Mouse (Mus musculus) testis, adult 2 months (tissue): ENCODE results near the gene Hmox2. TPM values are rescaled to one million over a fixed set of nuclear protein-coding genes. Genes with fewer than 3 reads are reported as not detected.
"Not testable (repeated sequence)": the region's sequence is repeated elsewhere in the genome, so short reads cannot be mapped to it uniquely, and the experiment has no call there.

ENCODE experiments used
- H3K27ac ChIP-seq: fragments of 200-500 bp; 2 replicates; pipeline ENCODE4 v1.5.1; 2012; ENCODE audit warnings: low read depth, low read length; ENCODE audit not compliant: control insufficient read depth, insufficient read depth
- H3K27me3 ChIP-seq: fragments of 200-500 bp; 2 replicates; pipeline ENCODE4 v1.6.1; 2012; ENCODE audit warnings: mild to moderate bottlenecking, low read length, moderate library complexity; ENCODE audit not compliant: control insufficient read depth, insufficient read depth
- H3K36me3 ChIP-seq: fragments of 200-500 bp; 2 replicates; pipeline ENCODE4 v1.6.1; 2012; ENCODE audit warnings: mild to moderate bottlenecking, low read length; ENCODE audit not compliant: control insufficient read depth, insufficient read depth
- H3K4me1 ChIP-seq: fragments of 200-500 bp; 2 replicates; pipeline ENCODE4 v1.6.1; 2012; ENCODE audit warnings: low read length; ENCODE audit not compliant: control insufficient read depth, insufficient read depth
- H3K4me3 ChIP-seq: fragments of 200-500 bp; 2 replicates; pipeline ENCODE4 v1.5.1; 2012; ENCODE audit warnings: low read depth, mild to moderate bottlenecking, low read length, moderate library complexity, mixed read lengths; ENCODE audit not compliant: control insufficient read depth
- CTCF ChIP-seq: fragments of 200-500 bp; IDR thresholded peaks from 2 replicates; pipeline ENCODE4 v1.5.1; 2012; ENCODE audit warnings: low read depth, mild to moderate bottlenecking, inconsistent platforms, low read length, moderate library complexity; ENCODE audit not compliant: control insufficient read depth, insufficient read depth, insufficient replicate concordance
- POLR2A ChIP-seq: fragments of 200-500 bp; IDR thresholded peaks from 2 replicates; pipeline ENCODE4 v1.6.1; 2012; ENCODE audit warnings: low read depth, mild to moderate bottlenecking, inconsistent platforms, low read length, moderate library complexity; ENCODE audit not compliant: control insufficient read depth
- polyA plus RNA-seq: library from polyadenylated mRNA; depleted of rRNA; stranded (reverse); fragments of >200 nt; gene quantifications from 2 replicates; pipeline ENCODE4 v1.2.3, GENCODE M21; 2012; rRNA removed

Hmox2 gene
- polyA plus RNA-seq, result 538 and 552 TPM in 2 replicates

DNA sequence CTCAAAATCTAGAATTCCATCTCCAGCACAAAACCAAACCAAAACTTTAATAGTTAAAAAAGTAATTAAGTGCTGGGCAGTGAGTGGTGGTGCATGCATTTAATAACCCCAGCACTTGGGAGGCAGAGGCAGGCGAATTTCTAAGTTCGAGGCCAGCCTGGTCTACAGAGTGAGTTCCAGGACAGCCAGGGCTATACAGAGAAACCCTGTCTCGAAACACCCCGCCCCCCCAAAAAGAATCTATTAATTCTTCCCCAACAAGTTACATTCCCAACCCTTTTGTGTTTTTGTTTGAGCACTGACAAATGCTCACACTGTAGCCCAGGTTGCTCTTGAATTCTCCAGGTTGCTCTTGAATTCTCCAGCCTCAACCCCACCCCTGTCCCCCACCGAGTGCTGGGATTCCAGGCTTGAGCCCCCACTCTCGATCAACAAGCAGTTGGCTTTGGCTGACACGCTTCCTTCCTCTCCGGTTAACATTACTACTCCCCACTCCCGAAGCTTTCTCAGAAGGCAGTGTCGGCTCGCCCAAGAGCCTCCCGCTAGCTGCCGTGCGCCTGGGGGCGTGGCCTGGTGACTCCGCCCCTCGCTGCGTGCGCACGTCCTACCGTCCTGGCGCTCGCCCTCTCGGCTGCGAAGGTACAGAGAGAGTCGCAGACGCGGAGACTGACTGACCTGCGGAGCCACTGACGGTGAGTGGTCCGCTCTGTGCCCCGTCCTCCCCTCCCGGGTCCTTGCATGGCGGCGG lies at the start of gene Hmox2:
Hmox2 (plus strand) TSS at position 582 of the 748 bp plus-strand sequence.
- no peaks in the 10 kb centered on the region for H3K36me3 ChIP-seq
- H3K4me3 ChIP-seq, result peak within 1 kb of the TSS; percentile 98
- H3K27me3 ChIP-seq, result no peaks in the 10 kb centered on the region
- H3K4me1 ChIP-seq, result 0 out of 2 replicates have a peak, but pooled peaks cover 2% of the 10 kb centered on the region
- TF ChIP-seq POLR2A, result peak; percentile 98
- no peak for TF ChIP-seq CTCF
- H3K27ac ChIP-seq, result peak within 1 kb of the TSS; percentile 91

DNA sequence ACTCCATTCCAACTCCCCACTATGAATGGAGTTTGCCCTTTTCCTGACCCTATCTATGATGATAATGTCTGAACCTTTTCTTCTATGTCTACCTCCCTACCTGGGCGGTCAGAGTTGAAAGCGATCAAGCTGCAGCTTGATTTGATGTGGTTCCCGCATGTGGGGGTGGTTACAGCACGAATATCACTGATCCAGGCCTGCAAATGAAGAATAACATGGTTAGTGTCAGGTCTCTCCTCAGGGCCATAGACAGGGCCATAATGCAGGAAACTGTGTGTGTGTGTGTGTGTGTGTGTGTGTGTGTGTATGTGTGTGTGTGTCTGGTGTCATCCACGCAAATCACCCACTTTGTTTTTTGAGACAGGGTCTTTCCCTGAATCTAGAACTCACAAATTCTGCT lies 49.3 kb upstream of the Hmox2 start:
- peaks cover 9% of the 10 kb centered on the region for H3K4me1 ChIP-seq
- H3K27me3 ChIP-seq, result no peaks in the 10 kb centered on the region
- TF ChIP-seq CTCF (no peak), POLR2A (no peak)
- H3K36me3 ChIP-seq, result no peaks in the 10 kb centered on the region
- no peak overlapping the region for H3K27ac ChIP-seq
- no peak overlapping the region for H3K4me3 ChIP-seq

DNA sequence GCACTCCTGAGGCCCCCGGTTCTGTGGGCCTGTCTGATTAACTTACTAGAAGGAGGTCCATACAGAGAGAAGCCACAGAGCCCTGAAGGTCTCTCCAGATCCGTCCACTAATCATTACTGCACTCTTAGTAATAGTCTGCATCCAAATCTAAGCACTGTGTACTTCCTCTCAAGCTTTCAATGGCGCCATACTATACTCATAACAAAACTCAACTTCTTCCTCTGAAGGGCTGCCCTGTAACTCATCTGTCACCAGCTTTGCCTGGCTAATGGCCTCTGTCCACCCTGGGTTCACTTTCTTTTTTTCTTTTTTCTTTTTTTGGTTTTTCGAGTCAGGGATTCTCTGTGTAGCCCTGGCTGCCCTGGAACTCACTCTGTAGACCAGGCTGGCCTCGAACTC lies 48.1 kb upstream of the Hmox2 start:
- Histone ChIP-seq H3K4me3 (no peak overlapping the region), H3K27me3 (no peaks in the 10 kb centered on the region), H3K27ac (no peak overlapping the region), H3K36me3 (no peaks in the 10 kb centered on the region), H3K4me1 (peaks cover 9% of the 10 kb centered on the region)
- no peak for TF ChIP-seq CTCF

DNA sequence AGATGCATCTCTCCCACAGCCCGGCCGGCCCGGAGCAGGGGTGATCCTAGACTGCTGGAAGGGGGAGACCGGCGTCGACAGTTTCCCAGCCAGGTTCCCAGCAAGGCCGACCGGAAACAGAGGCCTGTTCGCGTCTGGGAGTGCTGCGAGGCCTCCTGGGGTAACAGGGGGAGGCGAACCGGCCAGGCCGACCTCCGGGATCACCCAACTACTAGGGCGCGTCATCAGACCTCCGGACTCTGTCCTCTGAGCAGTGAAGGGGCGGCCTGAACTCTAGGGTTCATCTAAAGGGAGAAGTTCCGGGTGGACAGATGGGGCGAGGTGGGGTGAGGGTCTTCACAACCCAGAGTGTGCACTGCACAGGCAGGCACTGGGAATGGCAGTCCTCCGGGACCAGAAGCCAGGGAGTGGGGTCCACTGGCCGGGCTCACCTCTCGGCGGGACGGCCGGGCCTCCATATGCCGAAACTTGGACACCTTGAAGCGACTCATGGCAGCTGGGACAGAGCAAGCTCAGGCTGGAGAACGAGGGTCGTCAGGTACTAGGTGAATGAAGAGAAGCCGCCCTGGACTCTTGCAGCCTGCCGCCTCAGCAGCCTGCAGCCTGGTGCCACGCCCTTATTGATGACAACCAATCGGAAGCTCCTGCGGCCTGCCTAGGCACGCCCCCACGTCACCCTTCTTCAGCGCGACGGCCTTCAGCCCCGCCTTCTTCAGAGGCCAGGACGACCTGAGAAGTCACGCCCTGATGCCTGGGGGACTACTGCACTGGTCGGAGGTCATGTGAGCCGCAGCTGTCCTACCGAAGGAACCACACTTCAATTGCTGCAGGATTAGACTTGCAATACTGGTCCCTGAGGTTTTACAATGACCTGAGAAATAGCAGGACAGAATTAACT lies 46.8 kb upstream of the Hmox2 start, which contains the start of gene Coro7:
Coro7 (minus strand) TSS at position 657 of the 898 bp plus-strand sequence.
- Histone ChIP-seq H3K4me3 (peak within 1 kb of the TSS; percentile 87), H3K36me3 (no peaks in the 10 kb centered on the region), H3K27ac (no peak within 1 kb of the TSS), H3K4me1 (peaks cover 14% of the 10 kb centered on the region), H3K27me3 (no peaks in the 10 kb centered on the region)
- TF ChIP-seq CTCF, result no peak
- peak; percentile 55; the same call in 1 of the 2 replicates for TF ChIP-seq POLR2A

DNA sequence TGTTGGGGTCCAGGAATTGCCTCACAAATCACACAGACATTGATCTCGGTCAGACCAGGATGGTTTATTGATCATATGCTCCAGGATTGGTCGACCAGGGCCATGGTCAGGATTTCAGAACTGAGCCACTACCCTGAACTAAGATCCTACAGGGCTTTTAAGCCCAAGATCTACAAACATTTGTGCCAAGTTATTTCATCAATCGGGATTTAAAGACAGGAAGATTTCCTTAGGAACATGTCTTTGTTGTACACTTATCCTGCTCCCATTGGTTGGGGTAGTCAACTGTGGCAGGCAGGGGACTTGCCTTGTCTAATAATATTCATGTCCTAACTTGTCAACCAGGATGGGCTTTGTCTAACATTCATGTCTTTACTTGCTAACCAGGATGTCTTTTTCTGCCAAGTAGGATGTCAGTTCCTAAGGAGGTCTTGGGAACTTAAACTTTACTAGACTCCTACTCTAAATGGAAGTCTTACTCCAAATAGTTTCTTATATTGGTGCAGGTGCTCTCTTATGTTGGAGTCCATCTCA lies 45.2 kb upstream of the Hmox2 start:
- not testable (repeated sequence) for H3K27me3 ChIP-seq, H3K36me3 ChIP-seq, H3K27ac ChIP-seq, H3K4me3 ChIP-seq
- peaks cover 16% of the 10 kb centered on the region for H3K4me1 ChIP-seq

DNA sequence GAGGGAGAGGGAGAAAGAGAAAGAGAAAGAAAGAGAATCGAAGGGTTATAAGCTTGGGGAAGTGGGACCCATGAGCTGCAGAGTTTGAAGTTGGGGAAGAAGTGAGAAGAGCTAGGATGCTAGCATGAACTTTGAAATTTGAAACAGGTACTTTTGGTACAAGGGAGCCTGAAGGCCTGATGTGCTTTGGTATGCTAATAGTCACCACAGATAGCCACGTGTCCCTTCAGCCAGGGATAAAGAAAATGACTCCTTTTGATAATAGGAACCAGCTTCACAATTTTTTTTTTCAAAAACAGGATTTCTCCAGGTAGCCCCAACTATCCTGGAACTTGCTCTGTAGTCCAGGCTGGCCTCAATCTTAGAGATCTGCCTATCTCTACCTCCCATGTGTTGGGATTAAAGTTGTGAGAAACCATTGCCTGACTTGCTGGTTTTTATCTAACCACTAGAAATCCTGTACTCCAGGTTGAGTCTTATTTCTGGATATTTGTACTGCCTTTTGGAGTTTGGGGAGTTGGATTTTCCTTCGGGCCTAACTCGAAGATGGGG lies 43.5 kb upstream of the Hmox2 start:
- Histone ChIP-seq H3K4me1 (peaks cover 16% of the 10 kb centered on the region), H3K4me3 (peak overlapping the region; percentile 96; the same call in 1 of the 2 replicates), H3K27me3 (no peaks in the 10 kb centered on the region), H3K36me3 (no peaks in the 10 kb centered on the region; the same call in 1 of the 2 replicates), H3K27ac (no peak overlapping the region)
- TF ChIP-seq CTCF, result no peak
- TF ChIP-seq POLR2A, result no peak

GRCm38 (mm10) chr16:4683193-4683580 lies 43.0 kb upstream of the Hmox2 start:
- Histone ChIP-seq H3K27me3 (no peaks in the 10 kb centered on the region), H3K36me3 (no peaks in the 10 kb centered on the region; the same call in 1 of the 2 replicates), H3K4me1 (peaks cover 16% of the 10 kb centered on the region), H3K4me3 (peak overlapping the region; percentile 96), H3K27ac (peak overlapping the region; percentile 98)
- TF ChIP-seq POLR2A, result no peak
- TF ChIP-seq CTCF, result no peak
